Mouse (Mus musculus) central nervous system, embryonic 11.5 days (tissue): ENCODE measurements around the gene Mcpt9. TPM values are rescaled to one million over a fixed set of nuclear protein-coding genes. Genes with fewer than 3 reads are reported as not detected.

Experiments
- polyA plus RNA-seq: library from polyadenylated mRNA; depleted of rRNA; stranded (reverse); fragments of >200 nt; gene quantifications from 2 replicates; pipeline ENCODE4 v1.2.3, GENCODE M21; 2012; rRNA removed

The Mcpt9 gene
- not detected in 2 replicates for polyA plus RNA-seq

DNA sequence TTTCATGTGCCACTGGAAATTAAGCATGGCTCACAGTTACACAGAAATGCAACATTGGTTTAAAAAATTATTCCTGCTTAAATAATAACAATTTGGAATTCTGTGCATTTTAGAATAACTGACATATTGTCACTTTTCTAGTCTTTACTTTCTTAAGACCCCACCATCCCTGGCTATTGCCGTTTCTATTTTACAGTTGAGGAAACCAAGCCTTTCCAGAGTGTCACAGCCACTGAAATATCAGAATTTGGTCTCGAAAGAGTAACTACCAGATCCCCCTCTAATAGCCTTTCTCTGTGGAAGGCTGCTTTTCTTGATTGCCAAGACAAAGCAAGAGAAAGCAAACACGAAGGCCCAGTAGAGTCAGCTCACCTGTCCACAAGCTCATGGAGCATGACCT is at the start of gene Mcpt9:
Gene Mcpt9, minus strand, starts transcription at position 101 of the 400 bp plus-strand sequence.

DNA sequence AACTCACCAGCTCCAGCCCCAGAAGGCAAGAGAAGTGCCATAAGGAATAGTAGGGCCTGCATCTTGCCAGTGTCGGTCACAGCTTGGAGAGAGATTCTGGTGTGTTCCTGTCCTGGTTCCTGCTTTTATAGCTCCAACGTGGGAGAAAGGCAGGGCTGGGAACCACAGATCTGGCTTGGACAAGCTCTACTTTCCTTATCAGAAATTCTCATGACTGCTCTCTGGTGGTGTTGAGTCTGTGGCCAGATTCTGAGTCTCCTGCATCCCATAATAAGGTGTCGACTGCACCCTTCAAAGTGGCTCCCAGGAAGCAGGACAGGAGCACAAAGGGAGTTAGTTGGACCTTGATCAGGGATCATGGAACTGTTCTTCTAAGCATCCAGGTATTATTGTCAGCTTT is 31.9 kb upstream of the Mcpt9 start, which contains the start of gene Mcpt4:
Gene Mcpt4, minus strand, starts transcription at position 101 of the 400 bp plus-strand sequence.

GRCm38 (mm10) chr14:56041792-56042191 is 11.5 kb upstream of the Mcpt9 start, which contains the start of gene Mcpt2:
Gene Mcpt2, plus strand, starts transcription at chr14:56042041.

DNA sequence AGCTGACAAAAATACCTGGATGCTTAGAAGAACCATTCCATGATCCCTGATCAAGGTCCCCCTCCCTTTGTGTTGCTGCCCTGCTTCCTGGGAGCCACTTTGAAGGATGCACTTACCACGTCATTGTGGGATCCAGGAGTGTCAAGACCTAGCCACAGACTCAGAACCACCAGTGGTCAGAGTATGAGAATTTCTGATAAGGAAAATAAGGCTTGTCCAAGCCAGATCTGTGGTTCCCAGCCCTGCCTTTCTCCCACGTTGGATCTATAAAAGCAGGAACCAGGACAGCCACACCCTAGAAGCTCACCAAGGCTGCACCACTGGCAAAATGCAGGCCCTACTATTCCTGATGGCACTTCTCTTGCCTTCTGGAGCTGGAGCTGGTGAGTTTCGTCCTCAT is 12.6 kb downstream of the Mcpt9 start, which contains the start of gene Mcpt1:
Gene Mcpt1, plus strand, starts transcription at position 301 of the 400 bp plus-strand sequence.

Other genes with a start within 250 kb of the Mcpt9 start
- gene Adcy4, start 246.4 kb downstream of the Mcpt9 start, polyA plus RNA-seq = 3.7 and 15.6 TPM in 2 replicates
- 7.1 and 18.8 TPM in 2 replicates for gene Ripk3, start 241.6 kb downstream of the Mcpt9 start, polyA plus RNA-seq
- gene Nfatc4, start 207.4 kb downstream of the Mcpt9 start, polyA plus RNA-seq = 43.3 and 96.2 TPM in 2 replicates
- gene Nynrin, start 176.5 kb downstream of the Mcpt9 start, polyA plus RNA-seq = 29.2 and 33.9 TPM in 2 replicates
- 0.58 and 0.65 TPM in 2 replicates for gene Cbln3, start 146.1 kb downstream of the Mcpt9 start, polyA plus RNA-seq
- gene Khnyn, start 145.5 kb downstream of the Mcpt9 start, polyA plus RNA-seq = 22.6 and 26.6 TPM in 2 replicates
- 30.6 and 42.5 TPM in 2 replicates for gene Sdr39u1, start 130.2 kb downstream of the Mcpt9 start, polyA plus RNA-seq
- gene Cma1, start 85.8 kb downstream of the Mcpt9 start, polyA plus RNA-seq = 0.05 TPM in 1 of 2 replicates, not detected in the other
- not detected in 2 replicates for gene Cma2, start 79.5 kb downstream of the Mcpt9 start, polyA plus RNA-seq
- not detected in 2 replicates for gene Mcpt1, start 12.5 kb downstream of the Mcpt9 start, polyA plus RNA-seq
- gene Mcpt2, start 11.5 kb upstream of the Mcpt9 start, polyA plus RNA-seq = not detected in 2 replicates
- not detected in 2 replicates for gene Mcpt4, start 31.8 kb upstream of the Mcpt9 start, polyA plus RNA-seq
- gene Mcpt8, start 54.8 kb upstream of the Mcpt9 start, polyA plus RNA-seq = not detected in 2 replicates
- gene Ctsg, start 72.1 kb upstream of the Mcpt9 start, polyA plus RNA-seq = 0.10 and 0.19 TPM in 2 replicates
- not detected in 2 replicates for gene Gzme, start 90.1 kb upstream of the Mcpt9 start, polyA plus RNA-seq
- gene Gzmd, start 102.1 kb upstream of the Mcpt9 start, polyA plus RNA-seq = not detected in 2 replicates
- 0.06 TPM in 1 of 2 replicates, not detected in the other for gene Gzmg, start 129.1 kb upstream of the Mcpt9 start, polyA plus RNA-seq
- gene Gzmn, start 144.1 kb upstream of the Mcpt9 start, polyA plus RNA-seq = not detected in 2 replicates
- not detected in 2 replicates for gene Gzmf, start 180.9 kb upstream of the Mcpt9 start, polyA plus RNA-seq
- gene Gzmc, start 204.2 kb upstream of the Mcpt9 start, polyA plus RNA-seq = not detected in 2 replicates
- gene Gzmb, start 231.8 kb upstream of the Mcpt9 start, polyA plus RNA-seq = 0.06 TPM in 1 of 2 replicates, not detected in the other